Mouse (Mus musculus) C2C12 (cell line): ENCODE results near the gene Slc2a5. TPM values are rescaled to one million over a fixed set of nuclear protein-coding genes. Genes with fewer than 3 reads are reported as not detected.

Source experiments
- H3K27me3 ChIP-seq: one replicate; pipeline ENCODE4 v1.6.1; 2011; ENCODE audit not compliant: control insufficient read depth, insufficient read depth, insufficient read length
- H3K36me3 ChIP-seq: one replicate; pipeline ENCODE4 v1.6.1; 2011; ENCODE audit not compliant: control insufficient read depth, insufficient read depth
- H3K4me3 ChIP-seq: one replicate; pipeline ENCODE4 v1.5.1; 2011; ENCODE audit warnings: mild to moderate bottlenecking, control low read depth; ENCODE audit not compliant: poor library complexity, insufficient read depth, severe bottlenecking
- H3K79me2 ChIP-seq: one replicate; pipeline ENCODE4 v1.6.1; 2011; ENCODE audit not compliant: control insufficient read depth, insufficient read depth
- H3K79me3 ChIP-seq: one replicate; pipeline ENCODE4 v1.6.1; 2011; ENCODE audit warnings: low read depth, control low read depth
- H3ac ChIP-seq: one replicate; pipeline ENCODE3; 2011; ENCODE audit warnings: low read depth; ENCODE audit not compliant: control insufficient read depth, insufficient read length
- CEBPB ChIP-seq: IDR thresholded peaks from one replicate; pipeline ENCODE4 v1.6.1; 2011; ENCODE audit warnings: low read depth, mild to moderate bottlenecking, control low read depth, moderate library complexity
- CTCF ChIP-seq: IDR thresholded peaks from one replicate; pipeline ENCODE4 v1.5.1; 2011; ENCODE audit not compliant: control insufficient read depth, insufficient read depth, insufficient read length
- FOSL1 ChIP-seq: IDR thresholded peaks from one replicate; pipeline ENCODE4 v1.8.0; 2011; ENCODE audit warnings: mild to moderate bottlenecking, low read length; ENCODE audit not compliant: poor library complexity, insufficient read depth, severe bottlenecking
- MAX ChIP-seq: IDR thresholded peaks from one replicate; pipeline ENCODE4 v1.6.1; 2011; ENCODE audit warnings: mild to moderate bottlenecking, control low read depth
- MYOD1 ChIP-seq: IDR thresholded peaks from one replicate; pipeline ENCODE4 v1.6.1; 2011; ENCODE audit warnings: low read depth; ENCODE audit not compliant: control insufficient read depth, insufficient read length
- MYOG ChIP-seq: IDR thresholded peaks from one replicate; pipeline ENCODE4 v1.6.1; 2011; ENCODE audit not compliant: control insufficient read depth, insufficient read length; ENCODE audit errors: extremely low read depth
- USF1 ChIP-seq: IDR thresholded peaks from one replicate; pipeline ENCODE4 v1.6.1; 2011; ENCODE audit warnings: low read depth, mild to moderate bottlenecking, control low read depth, moderate library complexity
- polyA plus RNA-seq: library from polyadenylated mRNA; unstranded; fragments of >200 nt; fragmentation: generic; extraction: Trizol; gene quantifications from one replicate; pipeline ENCODE4 v1.2.1, GENCODE M21; 2012; ENCODE audit warnings: missing spikeins

Gene Slc2a5
- polyA plus RNA-seq, 1 experiment = not detected

DNA sequence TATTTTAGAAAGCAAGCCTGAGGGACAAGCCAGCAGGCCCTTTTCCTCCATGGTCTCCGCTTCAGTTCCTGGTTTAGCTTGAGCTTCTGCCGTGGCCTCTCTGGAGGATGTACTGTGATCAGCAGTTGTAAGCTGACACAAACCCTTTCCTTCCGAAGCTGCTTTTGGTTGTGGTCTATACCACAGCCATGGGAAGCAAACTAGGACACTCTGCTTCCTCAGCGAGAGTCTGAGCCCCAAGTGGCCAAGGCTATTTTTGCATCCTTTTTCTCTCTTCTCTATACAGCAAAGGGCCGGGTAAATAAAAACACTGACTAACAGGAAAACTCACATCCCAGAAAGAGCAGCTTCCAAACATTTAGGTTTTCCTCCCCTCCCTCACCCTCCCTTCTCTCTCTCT lies 1.8 kb upstream of the Slc2a5 start:
- no peak overlapping the region for H3K4me3 ChIP-seq
- no peak overlapping the region for H3ac ChIP-seq
- no peak for TF ChIP-seq MYOG
- no peak for TF ChIP-seq CEBPB
- no peak for TF ChIP-seq MYOD1
- no peak for TF ChIP-seq FOSL1
- TF ChIP-seq MAX = no peak
- TF ChIP-seq USF1 = no peak
- no peak for TF ChIP-seq CTCF
- H3K27me3 ChIP-seq = no peaks in the 10 kb centered on the region
- no peaks in the 10 kb centered on the region for H3K79me3 ChIP-seq
- H3K36me3 ChIP-seq = no peaks in the 10 kb centered on the region
- no peaks in the 10 kb centered on the region for H3K79me2 ChIP-seq

DNA sequence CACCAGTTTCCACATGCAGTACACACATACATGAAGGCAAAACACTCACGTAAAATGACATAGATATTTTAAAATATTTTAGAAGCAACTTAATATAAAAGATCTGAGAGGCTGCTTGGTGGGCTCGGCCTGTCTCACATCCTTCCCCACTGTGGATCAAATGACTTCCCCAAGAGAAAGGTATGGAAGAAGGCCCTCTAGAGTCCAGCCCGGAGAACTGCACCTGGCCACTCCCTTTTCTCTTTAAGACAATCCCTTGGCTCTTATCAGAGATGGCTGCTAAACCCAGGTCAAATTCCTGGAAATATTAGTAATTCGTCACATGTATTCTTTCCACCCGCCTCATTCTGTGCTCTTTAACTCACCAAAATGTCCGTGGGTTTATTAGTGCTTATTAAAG lies 920 bp upstream of the Slc2a5 start:
- H3K79me3 ChIP-seq = no peaks in the 10 kb centered on the region
- no peaks in the 10 kb centered on the region for H3K36me3 ChIP-seq
- no peaks in the 10 kb centered on the region for H3K79me2 ChIP-seq
- H3K4me3 ChIP-seq = no peak overlapping the region
- no peak overlapping the region for H3ac ChIP-seq
- peaks cover 2% of the 10 kb centered on the region for H3K27me3 ChIP-seq
- no peak for TF ChIP-seq CEBPB
- TF ChIP-seq USF1 = no peak
- no peak for TF ChIP-seq FOSL1
- no peak for TF ChIP-seq CTCF
- TF ChIP-seq MAX = no peak
- TF ChIP-seq MYOD1 = no peak
- TF ChIP-seq MYOG = no peak

DNA sequence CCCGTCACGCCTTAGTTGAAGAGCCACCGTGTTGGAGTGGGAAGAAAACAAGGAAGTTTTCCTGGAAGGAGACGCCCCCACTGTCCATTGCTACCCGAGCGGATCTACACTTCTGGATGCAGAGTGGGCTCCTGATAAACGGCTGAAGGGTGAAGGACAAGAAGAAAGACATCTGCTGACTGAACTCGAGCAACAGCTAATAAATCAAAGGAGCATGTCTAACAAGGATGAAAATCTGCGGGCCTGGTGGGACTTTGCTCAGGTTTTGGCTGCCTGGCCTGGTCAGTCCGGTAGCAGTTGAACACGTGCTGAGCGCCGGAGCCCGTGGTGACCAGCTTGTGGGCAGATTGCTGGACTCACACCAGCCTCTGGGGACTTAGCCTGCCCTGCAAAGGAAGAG lies 557 bp downstream of the Slc2a5 start:
- no peak overlapping the region for H3K4me3 ChIP-seq
- no peaks in the 10 kb centered on the region for H3K79me2 ChIP-seq
- H3K27me3 ChIP-seq = peaks cover 4% of the 10 kb centered on the region
- H3K36me3 ChIP-seq = no peaks in the 10 kb centered on the region
- no peaks in the 10 kb centered on the region for H3K79me3 ChIP-seq
- H3ac ChIP-seq = no peak overlapping the region
- TF ChIP-seq CEBPB = no peak
- no peak for TF ChIP-seq USF1

DNA sequence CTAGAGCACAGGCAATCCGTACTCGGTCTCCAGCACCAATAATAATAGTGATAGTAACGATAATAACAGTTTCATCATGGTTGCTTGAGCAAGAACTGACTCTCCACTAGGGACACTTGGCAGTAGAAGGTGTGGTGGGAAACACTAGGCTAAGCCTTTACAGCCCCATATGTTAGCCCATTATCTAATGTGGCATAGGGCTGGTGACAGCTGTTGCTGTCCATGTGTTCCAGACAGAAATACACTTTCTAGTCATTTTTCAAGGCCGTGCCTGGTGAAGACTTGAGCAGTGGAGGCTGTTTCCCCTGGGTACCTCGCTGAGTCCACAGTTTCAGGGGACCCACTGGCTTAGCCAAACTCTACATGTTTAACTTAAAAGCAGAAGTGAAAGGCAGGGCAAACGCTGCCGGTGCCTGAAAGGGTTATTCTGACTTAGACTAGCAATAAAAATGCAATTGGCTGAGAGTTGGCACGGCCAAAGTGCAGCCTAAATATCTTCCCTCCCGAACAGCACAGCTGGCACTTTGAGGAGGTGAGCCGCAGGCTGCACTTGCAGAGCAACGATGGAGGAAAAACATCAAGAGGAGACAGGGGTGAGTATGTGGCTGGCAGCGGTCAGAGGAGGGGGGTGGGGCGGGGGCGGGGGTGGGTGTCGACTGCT lies 1.2 kb downstream of the Slc2a5 start:
- Histone ChIP-seq H3K79me3 (no peaks in the 10 kb centered on the region), H3K36me3 (no peaks in the 10 kb centered on the region), H3K4me3 (no peak overlapping the region), H3K27me3 (peaks cover 4% of the 10 kb centered on the region), H3ac (no peak overlapping the region), H3K79me2 (no peaks in the 10 kb centered on the region)
- TF ChIP-seq MYOG (no peak), FOSL1 (no peak), MAX (no peak), MYOD1 (peak; percentile 49)

DNA sequence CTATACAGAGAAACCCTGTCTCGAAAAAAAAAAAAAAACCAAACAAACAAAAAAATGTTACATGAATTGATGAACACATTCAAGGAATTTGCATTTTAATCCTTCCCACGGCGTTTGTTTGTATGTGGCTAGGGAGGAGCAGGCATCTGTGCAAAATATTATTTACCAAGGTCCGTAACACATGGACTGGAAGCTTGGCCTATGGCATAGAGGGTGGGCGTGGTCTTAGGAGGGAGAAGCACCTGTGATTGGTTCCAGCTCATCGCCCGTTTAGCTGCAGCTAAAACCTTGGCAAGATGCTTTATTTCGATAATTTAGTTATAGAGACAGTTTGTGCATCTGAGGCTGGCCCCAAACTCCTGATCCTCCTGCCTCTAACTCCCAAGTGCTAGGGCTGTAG lies 2.3 kb downstream of the Slc2a5 start:
- no peak for TF ChIP-seq FOSL1
- no peak for TF ChIP-seq MYOG
- TF ChIP-seq USF1 = no peak
- no peak overlapping the region for H3ac ChIP-seq
- no peaks in the 10 kb centered on the region for H3K79me2 ChIP-seq

DNA sequence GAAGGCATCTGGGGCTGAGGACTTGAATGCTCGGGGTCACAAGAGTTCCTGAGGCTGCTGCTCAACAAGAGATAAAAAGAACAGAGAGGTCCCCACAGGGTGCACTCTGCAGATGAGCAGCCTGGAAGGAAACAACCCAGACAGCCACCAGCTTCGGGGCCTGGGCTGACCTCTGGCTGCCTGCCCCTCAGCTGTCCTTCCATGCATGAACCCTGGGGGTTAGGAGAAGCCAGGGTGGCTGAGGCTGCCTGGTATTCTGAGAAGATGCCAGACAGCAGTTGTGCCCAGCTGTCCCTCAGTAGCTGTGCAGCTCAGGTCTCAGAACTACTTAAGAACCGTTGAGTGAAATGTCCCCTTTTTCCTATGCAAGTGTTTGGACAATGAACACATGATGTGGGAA lies 3.4 kb downstream of the Slc2a5 start:
- Histone ChIP-seq H3K36me3 (no peaks in the 10 kb centered on the region), H3ac (no peak overlapping the region), H3K79me3 (no peaks in the 10 kb centered on the region), H3K79me2 (no peaks in the 10 kb centered on the region), H3K4me3 (no peak overlapping the region), H3K27me3 (peaks cover 4% of the 10 kb centered on the region)
- no peak for TF ChIP-seq FOSL1
- TF ChIP-seq CEBPB = no peak
- TF ChIP-seq MYOD1 = no peak
- TF ChIP-seq MAX = no peak
- TF ChIP-seq USF1 = no peak
- TF ChIP-seq CTCF = no peak
- TF ChIP-seq MYOG = no peak

More for the DNA sequence above, 2.3 kb downstream of the Slc2a5 start:
- H3K4me3 ChIP-seq = no peak overlapping the region
- no peaks in the 10 kb centered on the region for H3K79me3 ChIP-seq
- H3K36me3 ChIP-seq = no peaks in the 10 kb centered on the region
- peaks cover 4% of the 10 kb centered on the region for H3K27me3 ChIP-seq
